Mouse (Mus musculus): ENCODE measurements around the gene Ablim1.

Gene Ablim1

DNA sequence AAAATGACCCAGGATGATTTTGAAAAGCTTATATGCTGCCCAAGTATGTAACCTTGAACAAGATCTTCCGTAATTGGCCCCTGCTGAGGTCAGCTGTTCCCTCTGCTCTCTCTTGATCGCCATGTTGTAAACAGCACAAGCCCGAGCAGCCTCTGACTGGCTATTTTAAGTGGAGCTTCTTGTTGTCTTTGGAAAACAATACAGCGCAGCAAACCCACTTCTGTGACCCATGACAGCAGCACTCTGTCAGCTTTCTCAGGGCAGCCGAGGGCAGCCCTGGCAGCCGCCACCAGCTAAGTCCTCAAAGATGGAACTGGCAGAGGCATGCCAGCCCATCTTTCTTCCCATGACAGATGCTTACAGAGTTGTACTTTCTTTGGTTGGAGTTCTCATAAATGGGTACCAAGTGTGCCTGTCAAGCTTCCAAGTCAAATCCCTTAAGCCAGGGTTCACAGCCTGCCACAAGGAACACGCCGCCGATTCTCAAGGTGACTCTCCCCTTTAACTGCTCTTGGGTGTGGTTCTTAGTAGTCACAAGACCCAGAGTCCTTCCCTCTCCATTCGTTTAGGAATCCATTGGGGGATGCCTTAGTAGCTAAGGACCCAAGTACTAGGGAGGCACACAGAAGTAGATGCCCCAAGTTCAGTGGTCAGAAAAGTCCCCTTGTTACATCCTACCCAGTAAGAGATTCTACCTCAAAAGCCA lies 172.8 kb downstream of the Ablim1 start:
- in situ Hi-C loops (cut with MboI; ENCODE audit: unreplicated experiment in 2 of 2), result loop anchor here in 1 of 2 experiments (10.0 kb wide), 1 partner anchor 1413 kb away; no protein-coding TSS in a partner anchor

DNA sequence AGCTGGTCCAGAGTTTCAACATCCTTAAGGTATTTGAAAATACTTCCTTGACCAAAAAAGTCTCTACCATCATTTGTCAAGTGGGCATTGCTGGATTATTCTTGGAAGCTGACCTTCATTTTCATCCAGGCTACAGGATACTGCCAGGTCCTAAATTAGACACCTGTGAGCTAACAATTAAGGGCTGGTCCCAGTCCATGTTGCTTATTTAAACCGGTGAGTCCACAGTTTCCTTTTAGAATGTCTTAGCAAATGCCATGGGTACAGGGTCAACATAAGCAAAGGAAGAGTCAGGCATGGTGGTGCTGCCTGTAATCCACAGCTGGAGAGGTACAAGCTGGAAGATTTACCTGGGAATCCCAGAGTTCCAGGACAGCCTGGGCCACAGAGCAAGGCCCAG lies 173.8 kb downstream of the Ablim1 start:
- in situ Hi-C loops (cut with MboI; ENCODE audit: unreplicated experiment in 2 of 2), result loop anchor here in 1 of 2 experiments (10.0 kb wide), 1 partner anchor 1414 kb away; no protein-coding TSS in a partner anchor

DNA sequence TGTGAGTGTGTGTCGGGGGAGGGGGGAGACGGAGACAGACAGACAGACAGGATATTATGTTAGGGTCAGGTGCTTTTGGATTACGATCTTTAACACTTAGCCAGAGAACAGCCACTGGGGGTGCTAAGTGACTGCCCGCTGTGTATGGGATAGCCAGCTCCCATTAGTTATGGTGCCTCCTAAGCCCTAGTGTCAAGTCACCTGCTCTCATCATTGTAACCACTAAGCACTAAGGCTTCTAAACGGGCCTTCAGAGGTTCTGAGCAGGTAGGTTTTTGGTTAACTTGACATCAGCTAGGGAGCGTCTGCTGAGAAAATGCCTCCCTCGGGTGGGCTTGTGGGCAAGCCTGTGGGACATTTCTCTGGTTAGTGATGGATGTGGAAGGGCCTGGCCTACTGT lies 174.6 kb downstream of the Ablim1 start:
- in situ Hi-C loops (cut with MboI; ENCODE audit: unreplicated experiment in 2 of 2), result loop anchor here in 1 of 2 experiments (10.0 kb wide), 1 partner anchor 1415 kb away; no protein-coding TSS in a partner anchor

DNA sequence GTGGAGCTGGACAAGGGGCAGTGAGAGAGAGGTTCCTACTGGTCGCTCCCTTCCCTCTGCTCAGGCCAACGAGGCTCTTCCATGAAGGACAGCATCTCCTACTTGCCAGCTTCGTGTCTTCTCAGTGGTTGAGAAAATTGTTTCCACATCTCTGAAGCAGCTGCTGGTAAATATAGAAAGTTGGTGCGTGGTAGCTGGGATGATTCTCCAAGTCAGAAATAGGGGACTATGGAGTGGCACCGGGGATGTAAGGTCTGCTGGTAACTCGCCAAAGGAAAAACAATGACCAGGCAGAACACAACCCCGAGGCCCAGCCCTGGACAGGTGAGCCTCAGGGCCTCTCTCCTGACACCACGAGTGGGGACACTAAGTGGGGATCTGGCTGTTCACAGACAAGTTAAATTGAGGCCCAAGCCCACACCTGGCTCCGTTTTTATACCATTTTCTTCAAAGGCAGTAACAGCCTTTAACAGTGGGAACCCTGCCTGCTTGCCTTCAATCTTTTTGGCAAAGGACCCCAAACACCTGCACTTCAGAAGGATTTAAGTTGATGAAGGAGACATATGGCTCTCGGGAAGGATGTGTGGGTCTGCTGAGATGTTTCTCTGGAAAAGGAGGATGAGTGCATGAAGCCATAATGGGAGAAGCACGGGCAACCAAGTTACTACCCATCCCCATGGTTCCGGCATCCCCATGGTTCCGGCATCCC lies 175.7 kb downstream of the Ablim1 start:
- in situ Hi-C loops (cut with MboI; ENCODE audit: unreplicated experiment in 2 of 2), result loop anchor here (5.0 to 10.0 kb wide), 3 partner anchors 72 to 324 kb away; no protein-coding TSS in a partner anchor

DNA sequence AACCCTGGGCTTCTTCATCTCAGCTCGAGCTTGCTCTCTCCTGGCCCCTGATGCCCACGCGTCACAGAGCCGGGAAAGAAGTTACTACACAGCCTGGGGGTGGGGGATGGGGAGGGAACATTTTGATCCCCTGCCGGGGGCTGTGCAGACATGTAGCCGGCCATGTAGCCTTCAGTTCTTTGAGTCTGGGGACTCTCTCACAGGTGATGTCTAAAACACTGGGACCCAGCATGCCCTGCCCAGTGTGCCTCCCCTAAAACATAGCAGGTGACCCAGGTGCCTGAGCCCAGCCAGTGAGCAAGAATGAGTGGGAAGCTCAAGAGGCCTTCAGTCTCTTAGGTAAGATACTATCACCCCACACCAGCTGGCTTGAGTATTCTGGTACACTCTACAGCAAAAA lies 176.2 kb downstream of the Ablim1 start:
- in situ Hi-C loops (cut with MboI; ENCODE audit: unreplicated experiment in 2 of 2), result loop anchor here (5.0 to 10.0 kb wide), 3 partner anchors 71 to 324 kb away; no protein-coding TSS in a partner anchor

DNA sequence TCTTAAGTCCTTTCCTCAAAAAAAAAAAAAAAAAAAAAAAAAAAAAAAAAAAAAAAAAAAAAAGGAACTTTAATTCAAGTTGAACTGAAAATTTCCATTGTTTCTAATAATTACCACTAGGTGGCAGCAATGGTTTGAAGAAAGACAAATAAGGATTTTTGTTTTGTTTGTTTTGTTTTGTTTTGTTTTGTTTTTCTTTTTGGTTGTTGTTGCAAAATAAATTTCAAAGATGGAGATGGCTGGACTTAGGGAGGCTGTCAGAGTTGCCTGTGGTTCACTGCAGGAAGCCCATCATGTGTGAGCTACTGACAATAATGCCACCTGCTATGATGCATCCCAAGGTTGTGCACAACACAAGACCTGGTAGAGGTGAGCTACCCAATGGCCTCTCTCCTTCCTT lies 176.7 kb downstream of the Ablim1 start:
- in situ Hi-C loops (cut with MboI; ENCODE audit: unreplicated experiment in 2 of 2), result loop anchor here (5.0 to 10.0 kb wide), 3 partner anchors 71 to 323 kb away; no protein-coding TSS in a partner anchor

DNA sequence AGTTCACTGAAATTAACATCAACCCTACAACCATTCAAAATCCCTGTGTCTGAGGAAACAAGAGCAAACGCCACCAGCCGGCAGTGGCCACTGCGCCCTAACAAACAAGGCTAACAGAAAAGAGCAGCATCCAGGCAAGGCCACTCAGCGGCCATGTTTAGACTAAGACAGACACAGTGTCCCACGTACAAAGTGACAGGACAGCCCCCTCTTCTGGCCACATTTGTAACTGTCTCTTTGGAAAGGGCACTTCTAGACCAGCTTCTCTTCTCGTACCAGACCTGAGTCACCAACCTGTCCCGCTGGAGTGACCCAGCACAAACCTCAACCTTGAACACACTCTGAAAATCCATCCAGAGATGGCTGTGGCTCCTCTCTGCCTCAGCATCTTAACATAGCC lies 178.5 kb downstream of the Ablim1 start:
- in situ Hi-C loops (cut with MboI; ENCODE audit: unreplicated experiment in 2 of 2), result loop anchor here (5.0 to 10.0 kb wide), 3 partner anchors 69 to 321 kb away; no protein-coding TSS in a partner anchor

DNA sequence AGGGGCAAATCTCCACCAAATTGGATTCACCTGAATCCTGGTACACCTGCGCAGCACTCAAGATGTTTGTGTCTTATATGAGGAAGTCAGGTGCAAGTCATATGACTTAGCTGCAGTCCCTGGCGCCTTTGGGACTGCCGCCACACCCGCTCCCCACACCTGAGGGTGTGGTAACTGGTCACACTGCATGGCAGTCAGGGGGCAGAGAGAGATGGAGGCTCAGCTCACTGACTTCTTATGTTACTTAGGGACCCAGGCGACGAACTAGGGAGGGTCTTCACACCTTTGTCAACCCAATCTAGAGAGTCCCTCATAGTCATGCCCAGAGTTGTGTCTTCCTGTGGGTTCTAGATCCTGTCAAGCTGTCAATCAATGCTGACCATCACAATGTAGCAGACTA lies 179.1 kb downstream of the Ablim1 start:
- in situ Hi-C loops (cut with MboI; ENCODE audit: unreplicated experiment in 2 of 2), result loop anchor here (5.0 to 10.0 kb wide), 3 partner anchors 68 to 321 kb away; no protein-coding TSS in a partner anchor

DNA sequence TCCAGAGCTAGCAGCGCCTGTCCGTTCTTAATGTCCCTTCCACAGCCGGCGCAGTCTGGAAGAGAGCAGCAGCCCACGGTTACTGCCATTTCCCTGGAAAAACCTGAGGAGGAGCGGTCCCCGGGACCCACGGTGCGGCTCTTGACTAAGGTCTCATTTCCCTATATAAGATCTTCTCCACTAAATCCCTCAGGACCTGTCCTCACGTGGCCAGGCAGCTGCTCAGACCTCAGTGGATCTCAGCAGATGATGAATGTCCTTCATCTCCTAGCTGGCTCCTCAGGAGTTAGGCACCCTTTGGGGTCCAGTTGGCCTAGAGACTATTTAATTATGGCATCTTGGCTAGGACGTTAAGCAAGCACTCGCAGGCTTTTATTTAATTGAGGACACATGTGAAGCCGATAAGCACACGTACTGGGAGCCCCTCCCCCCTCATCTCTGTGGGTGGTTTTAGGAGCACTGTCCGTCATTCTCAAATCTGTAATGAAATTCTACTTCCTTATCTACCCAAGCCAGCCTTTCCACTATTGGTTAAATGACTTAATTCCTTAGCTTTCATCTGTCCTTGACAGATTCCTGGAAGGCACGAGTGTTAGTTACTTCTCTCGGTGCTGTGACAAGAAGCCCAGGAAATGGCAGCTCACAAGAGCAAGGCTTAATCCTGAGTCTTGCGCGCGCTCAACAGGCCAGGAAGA lies 179.9 kb downstream of the Ablim1 start:
- in situ Hi-C loops (cut with MboI; ENCODE audit: unreplicated experiment in 2 of 2), result loop anchor here (5.0 to 10.0 kb wide), 3 partner anchors 68 to 320 kb away; no protein-coding TSS in a partner anchor

DNA sequence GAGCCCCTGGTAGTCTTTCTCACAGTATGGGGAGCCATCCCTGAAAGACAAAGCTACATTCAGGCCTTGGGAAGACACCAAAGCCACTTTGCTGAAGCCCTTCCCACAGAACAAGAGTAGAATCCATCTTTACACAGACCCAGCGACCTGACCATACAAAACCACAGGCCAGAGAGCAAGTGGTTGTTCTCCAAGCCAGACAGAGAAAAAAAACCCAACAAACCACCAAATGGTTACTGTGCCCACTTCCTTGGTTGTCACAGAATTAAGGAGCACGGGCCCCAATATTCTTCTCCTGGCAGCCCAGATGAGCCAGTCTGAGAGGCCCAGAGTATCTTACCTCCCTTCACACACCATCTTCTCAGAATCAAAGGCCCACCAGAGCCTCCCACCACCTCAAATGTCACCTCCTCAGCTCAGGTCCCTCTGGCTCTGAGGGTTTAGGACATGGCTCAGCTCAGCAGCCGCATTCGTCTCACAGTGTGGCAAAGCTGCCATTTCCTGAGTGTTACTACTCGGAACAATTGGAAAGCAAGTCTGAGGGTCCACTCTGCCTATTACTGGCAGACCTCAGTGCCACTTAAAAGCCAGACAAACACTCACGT lies 181.7 kb downstream of the Ablim1 start:
- in situ Hi-C loops (cut with MboI; ENCODE audit: unreplicated experiment in 2 of 2), result loop anchor here in 1 of 2 experiments (10.0 kb wide), 1 partner anchor 318 kb away; no protein-coding TSS in a partner anchor

DNA sequence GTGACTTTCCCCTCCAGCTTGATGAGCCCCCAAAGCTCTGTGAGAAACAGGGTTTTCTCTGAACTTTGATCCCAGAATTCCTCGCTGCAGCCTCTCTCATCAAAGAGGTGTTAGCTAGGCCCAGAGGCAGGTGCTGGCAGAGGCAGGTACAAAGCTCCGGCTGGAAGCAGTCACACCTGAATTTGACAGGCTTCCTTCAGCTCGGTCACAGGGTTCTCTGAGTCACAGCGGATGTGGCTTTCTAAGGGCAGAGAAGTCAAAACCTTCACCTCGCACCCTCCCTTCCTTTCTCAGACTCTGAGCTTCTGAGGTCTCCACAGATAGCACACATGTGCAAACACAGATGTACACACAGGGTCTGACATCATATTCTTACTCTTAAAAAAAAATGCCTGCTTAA lies 182.4 kb downstream of the Ablim1 start:
- in situ Hi-C loops (cut with MboI; ENCODE audit: unreplicated experiment in 2 of 2), result loop anchor here in 1 of 2 experiments (10.0 kb wide), 1 partner anchor 317 kb away; no protein-coding TSS in a partner anchor

DNA sequence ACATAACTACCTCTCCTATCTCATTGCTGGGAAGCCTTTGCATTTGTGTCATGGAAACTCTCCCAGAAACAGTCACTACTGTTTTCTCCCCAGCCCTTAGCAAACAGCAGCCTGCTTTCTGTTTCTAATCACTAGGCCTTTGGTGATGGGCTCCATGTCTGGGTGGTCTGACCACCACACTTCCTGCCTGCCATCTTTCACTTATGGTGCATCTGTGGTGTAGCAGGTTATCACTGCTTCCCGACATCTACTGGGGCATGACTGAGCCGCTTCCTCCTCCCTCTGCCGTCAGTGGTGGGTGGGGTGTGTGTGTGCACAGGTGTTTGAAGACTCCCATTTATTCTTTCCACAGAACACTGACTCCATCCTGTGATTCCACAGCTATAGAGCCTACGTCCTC lies 183.4 kb downstream of the Ablim1 start:
- in situ Hi-C loops (cut with MboI; ENCODE audit: unreplicated experiment in 2 of 2), result loop anchor here in 1 of 2 experiments (10.0 kb wide), 1 partner anchor 317 kb away; no protein-coding TSS in a partner anchor

DNA sequence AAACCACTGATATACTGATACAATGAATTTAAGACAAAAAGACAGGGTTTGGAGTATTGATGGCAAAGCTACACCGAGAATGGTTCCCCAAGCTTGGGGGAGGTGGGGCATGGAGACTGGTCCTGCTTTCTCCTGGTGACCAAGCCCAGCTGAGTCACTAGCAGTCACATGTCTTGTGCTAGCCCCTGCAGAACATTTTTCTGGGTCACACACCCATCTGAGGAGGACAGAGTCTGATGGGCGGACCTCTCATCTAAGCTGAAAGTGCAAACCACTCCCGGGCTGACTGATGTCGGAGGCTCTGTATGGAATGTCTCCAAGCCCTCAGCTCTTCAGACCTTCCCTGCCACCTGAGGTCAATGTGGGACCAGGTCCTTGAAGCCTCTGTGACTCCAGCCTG lies 184.1 kb downstream of the Ablim1 start:
- in situ Hi-C loops (cut with MboI; ENCODE audit: unreplicated experiment in 2 of 2), result loop anchor here in 1 of 2 experiments (10.0 kb wide), 1 partner anchor 316 kb away; no protein-coding TSS in a partner anchor

DNA sequence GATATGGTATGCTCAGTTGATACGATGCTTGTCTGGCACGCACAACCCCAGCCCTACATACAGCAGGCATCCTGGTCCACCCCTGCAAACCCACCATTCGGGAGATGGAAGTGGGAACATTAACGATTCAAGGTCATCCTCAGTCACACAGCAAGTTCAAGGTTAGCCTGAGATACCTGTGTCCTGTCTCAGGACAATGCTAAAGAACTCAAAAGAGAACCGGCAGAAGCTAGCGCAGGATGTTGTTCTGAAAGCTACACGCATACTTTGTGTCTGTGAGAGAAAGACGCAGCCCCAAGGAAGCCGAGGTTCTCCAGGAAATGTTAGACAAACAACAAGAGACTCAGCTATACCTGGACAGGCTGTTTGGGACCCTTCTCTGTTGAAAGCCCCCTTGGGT lies 185.0 kb downstream of the Ablim1 start:
- in situ Hi-C loops (cut with MboI; ENCODE audit: unreplicated experiment in 2 of 2), result loop anchor here in 1 of 2 experiments (10.0 kb wide), 2 partner anchors 315 to 2005 kb away; partner anchors contain the start of gene Gpam

DNA sequence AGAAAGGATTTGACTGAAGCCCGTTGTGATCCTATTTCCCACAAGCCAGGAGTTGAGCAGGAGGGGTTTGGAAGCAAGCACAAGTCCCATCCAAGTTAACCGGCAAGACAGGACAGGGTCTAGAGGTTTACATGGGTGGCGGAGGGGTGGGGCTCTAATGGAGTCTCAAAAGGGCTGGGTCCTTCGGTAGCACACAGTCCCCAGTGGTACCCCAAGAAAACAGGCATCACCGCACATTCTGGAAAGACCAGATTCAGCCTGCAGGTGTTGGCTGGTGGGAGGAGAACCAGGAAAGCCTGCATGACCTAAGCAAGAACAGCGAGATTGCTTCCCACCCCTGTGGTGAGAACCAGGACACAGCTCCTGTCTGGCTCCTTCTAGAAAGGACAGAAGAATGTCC lies 186.7 kb downstream of the Ablim1 start:
- in situ Hi-C loops (cut with MboI; ENCODE audit: unreplicated experiment in 2 of 2), result loop anchor here in 1 of 2 experiments (10.0 kb wide), 1 partner anchor 2003 kb away; the partner anchor contains the start of gene Gpam

DNA sequence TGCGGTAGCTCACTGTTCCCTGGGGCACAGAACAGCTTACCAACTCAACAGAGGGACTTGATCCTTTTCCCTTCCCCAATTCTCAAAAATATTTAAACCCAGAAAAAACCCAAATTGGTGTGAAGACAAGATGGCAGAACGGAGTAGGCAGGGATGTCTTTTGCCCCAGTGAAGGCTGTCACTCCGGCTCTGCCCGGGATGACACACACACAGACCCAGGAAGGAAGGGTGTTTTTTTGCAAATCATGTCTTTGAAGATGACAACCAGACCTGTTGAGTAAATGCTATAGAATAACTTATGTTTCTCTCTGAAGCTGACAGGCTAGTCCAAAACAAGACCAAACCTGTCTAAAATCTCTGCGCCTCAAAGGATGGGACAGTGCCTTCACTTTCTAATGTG lies 187.2 kb downstream of the Ablim1 start:
- in situ Hi-C loops (cut with MboI; ENCODE audit: unreplicated experiment in 2 of 2), result loop anchor here in 1 of 2 experiments (10.0 kb wide), 1 partner anchor 2003 kb away; the partner anchor contains the start of gene Gpam

DNA sequence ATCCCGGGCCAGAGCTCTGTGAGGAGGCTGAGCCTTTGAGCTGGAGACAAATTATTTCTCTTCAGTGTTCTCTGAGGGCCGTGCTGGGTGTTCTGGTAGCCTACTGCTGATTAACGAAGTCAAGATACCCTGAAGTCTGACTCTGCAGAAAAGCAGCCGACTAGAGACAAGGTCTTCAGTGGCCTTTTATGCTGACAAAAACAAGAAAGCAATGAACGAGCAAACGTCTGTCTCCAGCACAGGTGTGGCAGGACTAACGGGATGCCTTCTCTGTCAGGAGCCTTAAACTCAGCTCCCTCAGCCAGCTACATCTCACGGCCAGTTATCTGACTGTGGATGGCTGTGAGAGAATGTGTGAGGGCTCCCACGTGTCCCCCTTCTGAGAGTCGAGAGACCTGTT lies 187.8 kb downstream of the Ablim1 start:
- in situ Hi-C loops (cut with MboI; ENCODE audit: unreplicated experiment in 2 of 2), result loop anchor here in 1 of 2 experiments (10.0 kb wide), 1 partner anchor 2002 kb away; the partner anchor contains the start of gene Gpam

DNA sequence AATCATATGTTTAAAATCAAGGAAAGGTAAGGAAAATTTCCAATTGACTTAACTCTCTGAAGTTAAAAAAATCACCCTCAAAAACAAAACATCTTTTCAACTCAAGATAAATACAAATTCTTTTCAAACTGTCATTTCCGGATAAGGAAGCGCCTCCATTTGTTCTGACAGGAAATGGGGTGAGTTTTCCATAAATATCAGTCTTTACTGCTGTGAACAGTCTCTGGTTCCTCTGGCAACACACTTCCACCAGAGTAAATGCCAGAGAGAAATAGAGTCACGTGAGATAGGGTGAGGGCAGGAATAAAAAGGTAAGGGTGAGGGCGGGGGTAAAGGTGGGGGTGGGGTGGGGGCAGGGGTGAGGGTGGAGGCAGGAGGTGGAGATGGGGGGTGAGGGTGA lies 189.8 kb downstream of the Ablim1 start:
- in situ Hi-C loops (cut with MboI; ENCODE audit: unreplicated experiment in 2 of 2), result loop anchor here in 1 of 2 experiments (10.0 kb wide), 1 partner anchor 2000 kb away; the partner anchor contains the start of gene Gpam

DNA sequence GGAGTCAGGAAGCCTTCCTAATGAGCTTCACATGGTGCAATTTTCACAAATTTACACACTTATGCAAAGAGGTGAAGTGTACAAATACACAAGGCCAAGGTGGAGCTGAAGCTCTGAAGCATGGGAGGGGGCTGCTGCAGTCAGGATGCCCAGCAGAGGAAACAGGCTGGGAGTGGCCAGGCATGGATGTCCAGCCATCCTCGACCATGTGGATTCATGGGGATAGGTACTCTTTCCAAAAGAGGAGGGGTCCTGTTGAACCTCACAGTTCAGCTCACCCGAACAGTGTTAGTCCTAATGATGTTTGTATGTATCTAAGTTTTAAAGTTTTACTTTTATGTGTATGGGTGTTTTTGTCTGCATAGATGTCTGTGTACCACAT lies 190.6 kb downstream of the Ablim1 start:
- in situ Hi-C loops (cut with MboI; ENCODE audit: unreplicated experiment in 2 of 2), result loop anchor here in 1 of 2 experiments (10.0 kb wide), 1 partner anchor 1999 kb away; the partner anchor contains the start of gene Gpam

Data from v-Abl transformed pro-B cells (cell line).